Mouse (Mus musculus) gastrocnemius, adult 8-10 months (tissue): Measurements from ENCODE around the gene Olfr1415. TPM values are rescaled to one million over a fixed set of nuclear protein-coding genes. Genes with fewer than 3 reads are reported as not detected.

ENCODE experiments used
- microRNA-seq: library from miRNA; unstranded; fragments of <30 nt; microRNA quantifications from one replicate; pipeline ENCODE4 v1.2.0, GENCODE M21; 2022
- total RNA-seq, 4 experiments: library from RNA; stranded (reverse); gene quantifications; 2 replicates each; pipeline ENCODE4 v1.2.4; 2022

The Olfr1415 gene
- total RNA-seq, 4 experiments from 2014 or later = not detected

Small RNA genes lying within 50 kb of the gene (microRNA-seq; reads per million reads assigned to microRNA genes)
- gene Mir6900 = 5.8 reads per million

Other genes starting within 250 kb of the Olfr1415 start
- 100 to 1,000 TPM; 379 to 417 (median 390) TPM for gene Ndufa10, start 22.2 kb downstream of the Olfr1415 start, total RNA-seq
- gene Olfr1416, start 11.0 kb downstream of the Olfr1415 start, total RNA-seq = not detected
- not detected for gene Olfr1414, start 22.6 kb upstream of the Olfr1415 start, total RNA-seq
- gene Olfr1413, start 75.2 kb upstream of the Olfr1415 start, total RNA-seq = not detected
- not detected for gene Olfr1412, start 89.7 kb upstream of the Olfr1415 start, total RNA-seq
- not detected for gene Olfr1411, start 98.3 kb upstream of the Olfr1415 start, total RNA-seq
- not detected for gene Olfr1410, start 109.7 kb upstream of the Olfr1415 start, total RNA-seq
- gene Olfr12, start 121.7 kb upstream of the Olfr1415 start, total RNA-seq = not detected
- gene Cops9, start 145.9 kb upstream of the Olfr1415 start, total RNA-seq = 100 to 1,000 TPM; 189 to 223 (median 200) TPM
- gene Otos, start 152.7 kb upstream of the Olfr1415 start, total RNA-seq = not detected